Mouse (Mus musculus) ovary, postnatal 36 days (tissue): ENCODE data around the gene Tns1.
"Not testable (repeated sequence)": the region's sequence is repeated elsewhere in the genome, so short reads cannot be mapped to it uniquely, and the experiment has no call there.

ENCODE experiments used
- DNase-seq: peaks from one replicate; pipeline ENCODE4 v3.0.0; 2022; ENCODE audit warnings: low spot score, mixed read lengths

Gene Tns1

GRCm38 (mm10) chr1:74124021-74124981 is at the start of gene Tns1:
Gene Tns1 (minus strand): TSS chr1:74124449.
- DNase-seq = peak; percentile 74

GRCm38 (mm10) chr1:74172722-74173121 is 48.5 kb upstream of the Tns1 start:
- DNase-seq = no peak

DNA sequence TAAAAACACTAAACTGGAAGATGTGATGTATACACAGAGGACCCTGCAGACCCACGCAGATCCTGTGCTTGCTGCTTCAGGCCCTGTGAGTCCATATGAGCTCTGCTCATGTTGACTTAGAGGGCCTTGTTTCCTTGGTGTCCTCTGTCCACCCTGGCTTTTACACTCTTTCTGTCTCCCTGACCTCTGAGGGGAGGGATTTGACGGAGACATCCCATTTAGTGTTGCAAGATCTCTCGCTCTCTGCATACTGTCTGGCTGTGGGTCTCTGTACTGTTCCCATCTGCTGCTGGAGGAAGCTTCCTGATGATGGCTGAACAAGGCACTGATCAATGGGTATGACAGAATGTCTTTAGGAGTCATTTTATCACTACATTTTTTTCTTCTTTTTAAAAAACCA is 45.5 kb upstream of the Tns1 start:
- no peak for DNase-seq

DNA sequence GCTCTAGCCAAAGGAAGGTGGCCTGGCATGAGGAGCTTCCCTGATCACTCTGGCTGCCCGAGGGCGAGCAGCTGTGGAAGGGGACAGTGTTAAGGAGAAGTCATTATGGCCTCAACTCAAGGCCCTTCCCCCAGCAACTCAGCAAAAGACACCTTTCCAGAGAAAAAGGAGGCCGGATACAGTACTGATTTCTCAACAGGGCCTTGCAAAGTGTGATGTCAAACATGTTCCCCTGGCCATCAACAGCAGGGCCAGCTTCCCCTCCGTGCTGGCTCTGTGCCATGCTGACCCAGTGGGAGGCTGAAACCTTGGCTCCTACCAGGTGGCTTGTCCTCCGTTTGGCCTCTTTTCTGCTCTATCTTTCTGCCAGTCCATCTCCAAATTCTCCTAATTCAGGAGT is 42.9 kb upstream of the Tns1 start:
- no peak for DNase-seq

DNA sequence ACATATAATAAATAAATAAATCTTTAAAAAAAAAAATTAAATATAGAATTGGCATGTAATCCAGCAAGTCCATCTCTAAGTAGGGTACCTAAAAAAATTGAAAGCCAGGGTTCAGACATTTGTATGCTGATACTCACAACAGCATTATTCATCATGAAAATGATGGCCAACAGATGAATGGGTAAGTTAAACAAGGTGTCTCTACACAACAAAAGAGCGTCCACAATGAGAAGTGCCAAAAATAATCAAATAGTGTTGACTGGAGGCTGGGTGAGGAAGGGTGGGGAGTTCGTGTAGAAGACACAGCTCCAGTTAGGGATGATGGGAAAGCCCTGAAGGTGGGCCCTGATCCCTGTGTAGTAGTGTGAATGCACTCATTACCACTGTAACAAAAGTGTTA is 35.8 kb upstream of the Tns1 start:
- no peak for DNase-seq

DNA sequence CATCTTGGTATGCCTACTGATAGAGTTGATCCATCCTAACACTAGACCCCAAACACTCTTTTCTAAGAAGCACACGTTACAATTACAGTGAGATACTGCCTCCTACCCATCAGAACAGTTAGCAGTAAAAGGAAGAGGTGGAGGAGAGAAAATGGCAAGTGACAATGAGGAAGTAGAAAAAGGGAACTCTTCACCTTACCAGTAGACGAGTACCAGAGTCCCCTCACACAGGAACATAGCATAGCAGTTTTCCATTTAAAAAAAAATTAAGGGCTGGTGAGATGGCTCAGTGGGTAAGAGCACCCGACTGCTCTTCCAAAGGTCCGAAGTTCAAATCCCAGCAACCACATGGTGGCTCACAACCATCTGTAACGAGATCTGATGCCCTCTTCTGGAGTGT is 35.4 kb upstream of the Tns1 start:
- DNase-seq = not testable (repeated sequence)

- DNase-seq = no peak
These were observed 32.2 kb upstream of the Tns1 start for GRCm38 (mm10) chr1:74156381-74156910.

GRCm38 (mm10) chr1:74155435-74156012 is 31.3 kb upstream of the Tns1 start:
- DNase-seq = no peak

GRCm38 (mm10) chr1:74153461-74154184 is 29.4 kb upstream of the Tns1 start, which contains the start of gene Cxcr2:
Gene Cxcr2 (plus strand): TSS chr1:74153989.
- DNase-seq = no peak

- DNase-seq = no peak
These were observed 26.8 kb upstream of the Tns1 start for GRCm38 (mm10) chr1:74151091-74151490.

DNA sequence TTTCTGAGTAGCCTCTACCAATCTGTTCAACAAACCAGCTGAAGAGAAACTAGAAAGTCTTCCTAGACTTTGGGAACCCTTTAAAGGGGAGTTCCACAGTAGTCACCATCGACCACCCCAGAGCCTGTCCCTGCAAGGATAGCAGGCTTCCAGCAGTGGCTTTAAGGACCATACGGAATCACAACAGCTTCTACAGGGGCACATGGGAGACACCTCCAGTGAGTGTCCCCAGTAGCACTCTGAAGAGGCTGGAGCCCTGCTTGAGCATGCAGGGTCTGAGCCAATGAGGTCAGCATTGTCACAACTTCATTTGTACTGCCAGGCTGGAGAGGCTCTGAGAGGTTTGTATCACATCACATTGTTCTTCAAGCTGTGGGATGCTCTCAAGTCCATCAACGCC is 25.9 kb upstream of the Tns1 start:
- DNase-seq = no peak

- DNase-seq = no peak
These were observed 25.0 kb upstream of the Tns1 start for GRCm38 (mm10) chr1:74149106-74149885.

DNA sequence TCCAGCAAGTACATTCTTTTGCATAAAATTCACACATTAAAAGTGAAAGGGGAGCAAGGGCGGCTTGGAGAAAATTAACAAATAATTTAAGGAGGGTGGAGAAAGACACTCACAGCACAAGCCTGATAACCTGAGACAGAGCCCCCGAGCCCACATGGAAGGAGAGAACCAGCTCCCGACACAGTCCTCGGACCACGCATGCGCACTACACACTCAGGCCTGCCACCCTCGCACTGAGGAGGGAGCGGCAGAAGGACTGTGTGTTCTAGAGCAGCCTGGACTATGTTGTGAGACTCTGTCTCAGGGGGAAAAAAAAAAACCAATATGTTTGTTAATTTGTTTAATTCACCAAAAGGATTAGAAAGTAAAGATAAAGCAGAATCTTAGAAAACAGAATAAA is 17.5 kb upstream of the Tns1 start:
- DNase-seq = no peak

GRCm38 (mm10) chr1:74139415-74139814 is 15.2 kb upstream of the Tns1 start:
- no peak for DNase-seq

DNA sequence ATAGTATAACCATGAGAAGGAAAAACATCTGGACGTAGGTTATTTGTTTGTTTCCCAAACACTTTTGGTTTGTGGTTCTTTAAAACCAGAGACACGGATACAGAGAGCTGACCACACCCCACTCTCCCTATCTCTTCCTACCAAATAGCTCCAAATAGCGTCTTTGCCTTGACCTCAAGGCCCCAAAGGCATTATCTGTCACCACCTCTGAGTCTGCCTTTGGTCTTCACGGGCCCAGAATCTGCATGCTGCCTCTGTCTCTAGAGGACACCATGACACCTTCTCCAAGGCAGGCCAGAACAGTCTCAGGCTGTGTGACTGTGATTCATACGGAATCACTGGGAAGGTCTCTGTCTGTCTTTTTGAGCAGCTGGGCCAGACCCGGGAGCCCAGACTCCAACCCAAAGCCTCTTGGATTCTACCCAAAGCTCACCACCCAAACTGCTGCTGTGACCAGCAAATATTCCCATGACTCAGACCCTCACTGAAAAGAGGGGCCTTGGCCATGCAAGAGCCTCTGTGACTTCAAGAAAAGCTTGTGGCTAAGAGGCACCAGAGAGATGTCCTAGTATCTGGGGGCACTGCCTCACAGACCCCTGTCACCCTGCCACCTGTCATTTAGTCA is 11.2 kb upstream of the Tns1 start:
- DNase-seq = no peak

- DNase-seq = no peak
These were observed 9.7 kb upstream of the Tns1 start for GRCm38 (mm10) chr1:74133954-74134353.

DNA sequence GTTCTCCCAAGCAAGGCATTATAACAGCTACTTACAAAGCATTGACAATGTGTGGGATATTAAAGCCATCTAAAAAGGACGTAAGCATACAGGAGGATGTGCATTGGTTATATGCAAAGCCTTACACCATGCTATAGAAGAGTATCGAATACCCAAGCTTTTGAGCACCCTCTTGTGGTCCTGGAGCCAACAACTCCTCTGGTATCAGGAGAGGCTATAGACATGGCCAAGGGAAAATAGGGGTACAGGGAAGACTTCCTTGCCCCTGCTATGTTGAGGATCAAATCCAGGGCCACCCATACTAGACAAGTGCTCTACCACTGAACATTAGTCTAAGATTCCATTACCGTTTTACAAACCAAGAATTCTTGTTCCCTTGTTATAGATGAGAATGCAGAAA is 7.8 kb upstream of the Tns1 start:
- no peak for DNase-seq

DNA sequence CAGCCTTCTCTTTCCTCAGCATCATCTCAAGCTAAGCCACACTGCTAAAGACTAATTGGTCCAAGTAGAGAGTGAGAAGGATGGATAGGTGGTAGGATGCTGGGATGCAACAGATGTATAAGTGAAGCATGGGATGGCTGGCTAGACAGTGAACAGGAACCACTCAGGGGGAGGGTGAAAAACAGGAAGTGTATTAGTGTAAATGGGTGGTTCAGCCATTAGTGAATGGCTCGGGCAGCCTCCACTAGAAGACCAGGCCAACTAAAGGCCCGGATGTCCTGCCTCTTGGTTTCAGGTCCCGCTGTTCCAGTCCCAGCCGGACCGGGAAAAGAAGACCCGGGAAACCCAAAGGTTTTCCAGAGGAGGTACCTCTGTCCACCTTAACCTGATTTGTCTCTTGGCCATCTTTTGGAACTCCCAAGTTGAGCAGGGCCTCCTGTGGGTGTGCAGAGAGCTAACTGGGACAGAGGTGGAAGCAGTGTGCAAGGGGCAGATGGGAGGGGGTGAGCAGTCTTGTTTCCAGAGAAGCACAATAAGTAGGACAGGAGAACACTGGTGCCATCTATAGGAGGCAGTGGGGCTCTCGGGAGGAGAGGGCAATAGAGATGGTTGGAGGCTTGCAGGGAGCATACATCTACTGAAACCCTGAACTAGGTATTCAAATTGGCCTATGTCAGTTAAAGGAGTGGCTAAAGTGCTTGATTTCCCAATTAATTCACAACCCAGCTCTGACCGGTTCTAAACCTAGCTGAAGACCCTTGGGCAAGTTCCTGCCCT is 6.8 kb upstream of the Tns1 start:
- no peak for DNase-seq

DNA sequence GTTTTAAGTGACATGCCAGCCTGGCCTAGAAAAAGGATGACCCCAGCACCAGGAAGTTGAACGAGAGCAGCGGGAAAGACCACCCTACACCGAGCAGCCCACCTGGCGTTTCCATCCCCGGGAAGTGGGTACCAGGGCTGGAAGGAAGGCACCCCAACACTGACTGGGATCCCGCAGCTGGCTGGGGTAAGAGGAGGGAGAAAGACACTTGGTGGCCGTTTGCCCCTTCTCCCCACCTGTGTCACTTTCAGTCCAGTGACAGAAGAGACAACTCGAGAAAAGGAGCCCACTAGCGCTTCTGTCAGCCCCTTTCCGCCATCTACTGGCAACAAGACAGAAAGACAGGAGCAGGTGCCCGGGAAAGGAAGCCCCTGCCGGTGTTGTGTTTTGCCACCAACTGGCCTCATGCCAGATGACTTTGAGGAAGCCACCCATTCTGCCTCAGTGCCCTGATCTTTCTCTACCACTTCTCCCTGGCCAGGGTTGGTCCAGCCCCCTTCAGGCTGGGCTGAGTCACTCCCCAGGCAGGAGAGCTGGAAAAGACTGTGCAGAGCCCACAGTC is 823 bp upstream of the Tns1 start, which contains the start of gene Rufy4:
Gene Rufy4 (plus strand): TSS at position 551 of the 562 bp plus-strand sequence.
- peak; percentile 65 for DNase-seq

- DNase-seq = no peak
These were observed 1.0 kb downstream of the Tns1 start for GRCm38 (mm10) chr1:74123215-74123614.
